Mouse (Mus musculus) neural tube, embryonic 14.5 days (tissue): Measurements from ENCODE around the gene Tpx2. TPM values are rescaled to one million over a fixed set of nuclear protein-coding genes. Genes with fewer than 3 reads are reported as not detected.

ENCODE experiments used
- ATAC-seq: fragments of 200-750 bp; cut with Nextera tagmentation; 2 replicates; pipeline ENCODE4 v1.8.0; 2017; ENCODE audit warnings: low read depth, mild to moderate bottlenecking, moderate TSS enrichment, moderate library complexity
- H3K27ac ChIP-seq: fragments of 300-500 bp; sonication (generic); 2 replicates; pipeline ENCODE4 v1.5.1; 2014; ENCODE audit warnings: low read depth, mild to moderate bottlenecking, control low read depth, low read length, moderate library complexity, mixed read lengths
- H3K27me3 ChIP-seq: fragments of 300-500 bp; sonication (generic); 2 replicates; pipeline ENCODE4 v1.6.1; 2014; ENCODE audit warnings: low read length; ENCODE audit not compliant: control insufficient read depth, insufficient read depth
- H3K36me3 ChIP-seq: fragments of 300-500 bp; sonication (generic); 2 replicates; pipeline ENCODE4 v1.6.1; 2014; ENCODE audit warnings: low read length, mixed read lengths; ENCODE audit not compliant: control insufficient read depth, insufficient read depth
- H3K4me1 ChIP-seq: fragments of 300-500 bp; sonication (generic); 2 replicates; pipeline ENCODE4 v1.6.1; 2014; ENCODE audit warnings: low read length; ENCODE audit not compliant: control insufficient read depth, insufficient read depth
- H3K4me2 ChIP-seq: fragments of 300-500 bp; sonication (generic); 2 replicates; pipeline ENCODE4 v1.6.1; 2014; ENCODE audit warnings: mild to moderate bottlenecking, low read depth, low read length, control low read depth
- H3K4me3 ChIP-seq: fragments of 300-500 bp; sonication (generic); 2 replicates; pipeline ENCODE4 v1.5.1; 2014; ENCODE audit warnings: low read depth, low read length, control low read depth, mixed read lengths
- H3K9ac ChIP-seq: fragments of 300-500 bp; sonication (generic); replicated peaks from 2 replicates; pipeline ENCODE4 v1.6.1; 2014; ENCODE audit warnings: low read depth, mild to moderate bottlenecking, control low read depth, low read length, mixed read lengths
- H3K9me3 ChIP-seq: fragments of 300-500 bp; sonication (generic); 2 replicates; pipeline ENCODE4 v1.6.1; 2016; ENCODE audit warnings: low read length; ENCODE audit not compliant: control insufficient read depth
- WGBS: fragments of 180-500 bp; shearing (Covaris S2); extraction: QIAGEN DNeasy Blood & Tissue Kit; methylation state at CpG from one replicate; pipeline ENCODE4 v1.1.7; 2014; 5-methylcytosine and 5-hydroxymethylcytosine counted together
- polyA plus RNA-seq: library from polyadenylated mRNA; unstranded; fragments of >200 nt; fragmentation: Nextera tagmentation; extraction: Ambion mirVana; gene quantifications from 2 replicates; pipeline ENCODE4 v1.2.1, GENCODE M21; 2014

Tpx2 gene
- polyA plus RNA-seq, 1 experiment from 2014 or later, result 7.5 TPM

DNA sequence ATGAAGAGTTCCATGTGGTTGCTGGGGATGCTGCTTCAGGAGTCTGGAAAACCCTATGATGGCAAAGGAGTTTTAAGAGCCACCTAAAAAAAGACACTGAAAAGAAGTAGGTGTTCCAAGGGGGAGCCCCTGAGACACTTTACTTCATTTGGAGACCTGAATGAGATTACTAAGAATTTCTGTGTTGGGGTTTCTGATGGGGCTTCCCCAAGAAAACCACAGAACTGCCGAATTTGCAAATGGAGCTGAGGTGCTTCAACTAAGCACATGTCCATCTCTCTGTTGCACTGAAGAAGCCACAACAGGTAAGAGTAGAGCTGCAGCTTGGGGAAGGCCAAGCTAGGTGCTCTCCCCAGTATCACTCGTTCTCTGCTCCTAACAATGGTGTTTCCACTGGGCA is 22.1 kb upstream of the Tpx2 start:
- Histone ChIP-seq H3K27me3 (no peaks in the 10 kb centered on the region), H3K4me2 (peak overlapping the region; percentile 9; the same call in 1 of the 2 replicates), H3K27ac (no peak overlapping the region), H3K9me3 (no peaks in the 10 kb centered on the region), H3K4me3 (no peak overlapping the region), H3K4me1 (peaks cover 63% of the 10 kb centered on the region), H3K9ac (no peak overlapping the region), H3K36me3 (no peaks in the 10 kb centered on the region)
- WGBS, result 93% methylated on average over 2 of the region's 2 CpGs
- ATAC-seq, result no peak

GRCm38 (mm10) chr2:152826481-152826880 is 21.3 kb upstream of the Tpx2 start:
- H3K27me3 ChIP-seq, result no peaks in the 10 kb centered on the region
- peaks cover 57% of the 10 kb centered on the region for H3K4me1 ChIP-seq
- no peak overlapping the region for H3K4me3 ChIP-seq
- H3K27ac ChIP-seq, result no peak overlapping the region
- 83% methylated on average over 3 of the region's 3 CpGs for WGBS
- no peaks in the 10 kb centered on the region for H3K9me3 ChIP-seq
- H3K4me2 ChIP-seq, result peak overlapping the region; percentile 91
- ATAC-seq, result no peak
- no peak overlapping the region for H3K9ac ChIP-seq
- H3K36me3 ChIP-seq, result no peaks in the 10 kb centered on the region

GRCm38 (mm10) chr2:152827321-152828010 is 20.3 kb upstream of the Tpx2 start:
- peak overlapping the region; percentile 60 for H3K4me3 ChIP-seq
- H3K9ac ChIP-seq, result no peak overlapping the region
- no peak for ATAC-seq
- no peaks in the 10 kb centered on the region for H3K9me3 ChIP-seq
- 81% methylated on average over 8 of the region's 8 CpGs for WGBS
- no peaks in the 10 kb centered on the region for H3K27me3 ChIP-seq
- no peak overlapping the region for H3K27ac ChIP-seq
- H3K4me1 ChIP-seq, result peaks cover 54% of the 10 kb centered on the region
- peak overlapping the region; percentile 91 for H3K4me2 ChIP-seq
- H3K36me3 ChIP-seq, result no peaks in the 10 kb centered on the region

GRCm38 (mm10) chr2:152828011-152828370 is 19.8 kb upstream of the Tpx2 start:
- Histone ChIP-seq H3K4me2 (peak overlapping the region; percentile 91), H3K27ac (no peak overlapping the region), H3K4me1 (peaks cover 54% of the 10 kb centered on the region), H3K27me3 (no peaks in the 10 kb centered on the region), H3K36me3 (no peaks in the 10 kb centered on the region), H3K4me3 (peak overlapping the region; percentile 60), H3K9ac (no peak overlapping the region; the same call in 1 of the 2 replicates), H3K9me3 (no peaks in the 10 kb centered on the region)
- no peak for ATAC-seq
- 72% methylated on average over 4 of the region's 4 CpGs for WGBS

GRCm38 (mm10) chr2:152828532-152828931 is 19.2 kb upstream of the Tpx2 start:
- Histone ChIP-seq H3K4me1 (peaks cover 52% of the 10 kb centered on the region), H3K27ac (no peak overlapping the region), H3K9me3 (no peaks in the 10 kb centered on the region), H3K4me3 (peak overlapping the region; percentile 60), H3K27me3 (no peaks in the 10 kb centered on the region), H3K4me2 (peak overlapping the region; percentile 91), H3K9ac (peak overlapping the region; percentile 83; the same call in 1 of the 2 replicates), H3K36me3 (no peaks in the 10 kb centered on the region)
- no peak for ATAC-seq
- WGBS, result 53% methylated on average over 1 of the region's 1 CpGs

DNA sequence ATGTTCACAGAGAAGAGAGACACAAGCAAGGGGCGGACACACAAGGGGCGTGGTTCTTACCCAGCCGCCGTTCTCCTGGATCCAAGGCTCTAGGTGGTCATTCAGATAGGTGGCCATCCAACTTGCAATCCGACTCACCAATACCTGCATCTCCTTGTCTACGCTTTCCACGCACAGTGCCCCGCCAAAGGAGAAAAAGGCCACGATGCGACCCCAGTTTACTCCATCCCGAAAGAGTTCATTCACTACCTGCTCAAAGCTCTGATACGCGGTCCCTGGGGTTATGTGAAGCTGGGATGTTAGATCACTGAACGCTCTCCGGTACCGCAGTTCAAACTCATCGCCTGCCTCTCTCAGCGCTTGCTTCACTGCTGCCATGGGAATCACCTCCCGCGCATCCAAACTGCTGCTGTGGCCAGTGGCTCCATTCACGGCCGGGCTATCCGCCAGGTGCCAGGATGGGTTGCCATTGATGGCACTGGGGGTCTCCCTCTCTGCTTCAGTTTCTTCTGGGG is 18.3 kb upstream of the Tpx2 start:
- no peak for ATAC-seq
- 52% methylated on average over 23 of the region's 23 CpGs for WGBS
- Histone ChIP-seq H3K4me1 (peaks cover 47% of the 10 kb centered on the region), H3K4me2 (peak overlapping the region; percentile 91), H3K9me3 (no peaks in the 10 kb centered on the region), H3K27me3 (no peaks in the 10 kb centered on the region), H3K9ac (peak overlapping the region; percentile 83), H3K27ac (peak overlapping the region; percentile 94; the same call in 1 of the 2 replicates), H3K4me3 (peak overlapping the region; percentile 60), H3K36me3 (no peaks in the 10 kb centered on the region)

DNA sequence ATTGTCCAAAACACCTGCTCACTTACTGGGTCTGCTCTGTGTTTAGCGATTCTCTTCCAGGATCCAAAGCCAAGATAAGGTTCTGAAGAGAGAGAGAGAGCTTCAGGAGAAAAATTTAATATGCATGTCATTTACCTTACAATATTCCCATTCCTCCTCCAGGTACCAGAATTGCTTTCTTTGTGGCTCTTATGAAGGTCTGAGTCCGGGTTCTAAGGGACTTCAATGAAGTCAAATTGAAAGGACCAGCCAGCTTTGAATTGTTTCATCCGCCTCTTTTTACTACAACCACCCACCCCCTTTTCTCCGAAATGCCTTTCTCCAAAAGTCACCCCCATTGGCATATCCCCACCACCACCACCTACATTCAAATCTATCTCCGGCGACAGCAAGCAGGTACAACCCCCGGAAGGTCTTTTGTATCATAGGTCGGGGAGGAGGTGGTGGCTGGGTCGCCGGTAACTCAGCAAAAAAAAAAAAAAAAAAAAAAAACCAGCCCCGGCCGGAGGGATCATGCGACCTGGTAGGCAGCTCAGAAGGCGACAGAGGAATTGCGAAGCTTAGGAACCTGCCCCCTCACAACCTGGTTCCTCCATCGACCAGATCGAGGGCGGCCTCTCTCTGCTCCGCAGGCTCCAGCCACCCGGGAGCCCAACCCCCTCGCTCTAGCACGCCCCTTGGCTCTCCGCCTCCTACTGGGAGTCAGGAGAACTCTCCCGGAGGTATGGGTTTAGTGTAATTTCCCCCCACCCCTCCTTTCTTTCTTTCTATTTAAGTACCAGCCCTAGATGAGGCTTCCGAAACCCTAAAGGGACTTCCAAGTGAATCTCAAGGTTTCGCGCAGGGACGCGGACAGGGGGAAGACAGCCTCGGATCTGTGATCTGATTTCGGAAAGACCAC is 17.5 kb upstream of the Tpx2 start:
- peaks cover 43% of the 10 kb centered on the region for H3K4me1 ChIP-seq
- peak overlapping the region; percentile 83 for H3K9ac ChIP-seq
- no peaks in the 10 kb centered on the region for H3K27me3 ChIP-seq
- H3K9me3 ChIP-seq, result no peaks in the 10 kb centered on the region
- peak overlapping the region; percentile 94 for H3K27ac ChIP-seq
- H3K4me3 ChIP-seq, result peak overlapping the region; percentile 60
- under 1% methylated on average over 31 of the region's 31 CpGs for WGBS
- no peaks in the 10 kb centered on the region for H3K36me3 ChIP-seq
- peak overlapping the region; percentile 91 for H3K4me2 ChIP-seq
- peak; percentile 81 for ATAC-seq

DNA sequence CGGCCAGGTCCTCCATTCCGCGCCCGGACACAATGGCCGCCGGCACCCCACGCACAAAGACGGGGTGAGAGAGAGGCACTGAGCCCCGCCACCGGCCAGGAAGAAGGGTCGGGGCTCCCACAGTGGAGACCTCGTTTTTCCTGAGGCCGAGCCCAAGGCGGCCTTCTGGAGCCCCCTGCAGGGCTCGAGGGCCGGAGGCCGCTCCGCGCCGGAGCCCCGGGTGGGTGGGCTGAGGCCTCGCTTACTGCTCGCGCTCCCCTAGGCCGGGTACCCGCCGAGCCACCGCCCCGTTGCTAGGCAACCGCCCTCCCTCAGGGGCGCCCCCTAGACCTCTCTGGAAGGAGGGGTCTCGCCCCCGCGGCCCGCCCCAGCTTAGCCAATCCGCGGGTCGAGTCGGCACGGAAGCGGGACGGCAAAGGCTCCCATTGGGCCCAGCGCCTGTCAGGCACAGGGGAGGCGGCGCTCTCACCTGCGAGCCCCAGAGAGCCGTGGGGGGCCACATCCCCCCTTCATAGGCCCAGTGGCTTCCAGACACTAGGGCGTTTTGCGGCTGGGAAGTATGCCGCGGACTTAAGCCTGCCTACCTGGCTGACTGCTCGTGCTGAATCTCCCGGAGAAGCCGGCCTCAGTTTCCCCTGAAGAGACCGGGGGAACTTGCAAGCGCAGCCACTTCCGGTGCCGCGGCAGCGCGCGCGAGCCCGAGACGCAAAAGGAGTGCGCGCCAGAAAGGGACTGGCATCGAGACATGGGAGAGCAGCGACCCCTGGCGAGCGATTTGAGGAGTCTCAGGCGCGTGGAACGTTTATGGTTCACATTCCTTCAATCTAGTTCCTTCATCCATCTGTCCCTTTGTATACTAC is 16.5 kb upstream of the Tpx2 start, which contains the start of gene Bcl2l1:
Gene Bcl2l1, minus strand, starts transcription at position 710 of the 860 bp plus-strand sequence.
- Histone ChIP-seq H3K4me2 (peak within 1 kb of the TSS; percentile 91), H3K9me3 (no peaks in the 10 kb centered on the region), H3K4me3 (peak within 1 kb of the TSS; percentile 60), H3K9ac (peak within 1 kb of the TSS; percentile 83), H3K4me1 (peaks cover 34% of the 10 kb centered on the region), H3K27me3 (no peaks in the 10 kb centered on the region), H3K36me3 (no peaks in the 10 kb centered on the region), H3K27ac (peak within 1 kb of the TSS; percentile 94)
- under 1% methylated on average over 65 of the region's 74 CpGs for WGBS
- peak; percentile 98 for ATAC-seq
